Mouse (Mus musculus) hindbrain, embryonic 15.5 days (tissue): ENCODE measurements at regions not wholly inside any gene's neighbourhood (a gene's known extent, or its start where the extent isn't known, plus 50 kb on each side); places are given as distances from the start of the nearest gene placed in this dataset.

Experiments
- ATAC-seq: fragments of 200-750 bp; cut with Nextera tagmentation; 2 replicates; pipeline ENCODE4 v1.8.0; 2017; ENCODE audit warnings: low read depth, moderate number of reproducible peaks, moderate TSS enrichment; ENCODE audit not compliant: low FRiP score
- H3K27ac ChIP-seq: fragments of 300-500 bp; sonication (generic); replicated peaks from 2 replicates; pipeline ENCODE4 v1.5.1; 2015; ENCODE audit warnings: mild to moderate bottlenecking, inconsistent platforms
- H3K27me3 ChIP-seq: fragments of 300-500 bp; sonication (generic); 2 replicates; pipeline ENCODE4 v1.6.1; 2015; ENCODE audit warnings: control low read depth, inconsistent platforms
- H3K36me3 ChIP-seq: fragments of 300-500 bp; sonication (generic); 2 replicates; pipeline ENCODE4 v1.6.1; 2015; ENCODE audit warnings: control low read depth, inconsistent platforms
- H3K4me1 ChIP-seq: fragments of 300-500 bp; sonication (generic); replicated peaks from 2 replicates; pipeline ENCODE4 v1.6.1; 2015; ENCODE audit warnings: control low read depth, inconsistent platforms
- H3K4me2 ChIP-seq: fragments of 300-500 bp; sonication (generic); 2 replicates; pipeline ENCODE4 v1.6.1; 2015; ENCODE audit warnings: moderate library complexity, mild to moderate bottlenecking, inconsistent platforms
- H3K4me3 ChIP-seq: fragments of 300-500 bp; sonication (generic); 2 replicates; pipeline ENCODE4 v1.5.1; 2015; ENCODE audit warnings: mild to moderate bottlenecking, inconsistent platforms
- H3K9ac ChIP-seq: fragments of 300-500 bp; sonication (generic); 2 replicates; pipeline ENCODE4 v1.6.1; 2015; ENCODE audit warnings: inconsistent platforms
- H3K9me3 ChIP-seq: fragments of 300-500 bp; sonication (generic); 2 replicates; pipeline ENCODE4 v1.6.1; 2016; ENCODE audit warnings: control low read depth, inconsistent platforms
- WGBS: fragments of 180-500 bp; shearing (Covaris S2); methylation state at CpG from one replicate; pipeline ENCODE4 v1.1.7; 2015; 5-methylcytosine and 5-hydroxymethylcytosine counted together

DNA sequence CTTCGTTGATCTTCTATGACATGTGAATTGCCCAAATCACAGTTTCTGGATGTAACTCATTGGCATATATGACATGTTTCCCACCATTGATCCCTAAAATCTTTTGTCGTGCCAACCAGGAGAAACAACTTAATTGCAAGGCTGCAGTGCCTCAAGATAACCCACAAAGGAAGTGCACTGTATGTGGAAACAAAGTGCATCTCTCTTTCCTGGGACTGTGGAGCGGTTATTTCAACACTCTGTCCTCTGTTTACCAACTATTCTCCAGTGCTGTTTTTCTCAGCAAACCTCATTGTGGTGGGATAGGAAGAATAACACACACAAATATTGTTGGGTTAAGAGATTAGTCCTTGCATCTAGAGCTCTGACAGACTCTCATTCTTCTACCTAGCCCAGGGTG is 119.8 kb upstream of the Ankrd55 start:
- H3K27me3 ChIP-seq, result no peaks in the 10 kb centered on the region
- WGBS, result 94% methylated on average over 3 of the region's 3 CpGs
- no peaks in the 10 kb centered on the region for H3K36me3 ChIP-seq
- H3K4me3 ChIP-seq, result no peak overlapping the region
- H3K4me2 ChIP-seq, result no peak overlapping the region
- no peak overlapping the region for H3K27ac ChIP-seq
- H3K9me3 ChIP-seq, result no peaks in the 10 kb centered on the region
- no peak overlapping the region for H3K9ac ChIP-seq
- no peak for ATAC-seq
- peaks cover 17% of the 10 kb centered on the region; the same call in 1 of the 2 replicates for H3K4me1 ChIP-seq

DNA sequence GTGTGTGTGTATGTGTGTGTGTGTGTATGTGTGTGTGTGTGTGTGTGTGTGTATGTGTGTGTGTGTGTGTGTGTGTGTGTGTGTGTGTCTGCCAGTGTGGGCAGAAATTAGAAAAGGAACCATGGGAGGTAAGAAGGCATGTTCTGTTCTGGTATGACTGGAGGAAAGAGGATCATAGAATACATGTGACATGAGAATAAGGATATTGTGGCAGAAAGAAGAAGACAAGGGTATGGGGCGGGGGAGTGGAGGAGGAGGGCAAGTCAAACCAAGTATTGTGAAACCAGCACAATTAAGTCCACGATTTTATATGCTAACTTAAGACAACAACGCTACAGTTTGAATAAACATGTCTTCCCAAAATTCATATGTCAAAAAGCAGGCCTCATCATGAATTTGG is 117.4 kb upstream of the Ankrd55 start:
- H3K27ac ChIP-seq, result no peak overlapping the region
- H3K36me3 ChIP-seq, result no peaks in the 10 kb centered on the region
- no peaks in the 10 kb centered on the region for H3K27me3 ChIP-seq
- no peaks in the 10 kb centered on the region for H3K9me3 ChIP-seq
- 96% methylated on average over 3 of the region's 3 CpGs for WGBS
- no peak overlapping the region for H3K4me3 ChIP-seq
- ATAC-seq, result no peak
- no peak overlapping the region for H3K4me2 ChIP-seq
- peaks cover 12% of the 10 kb centered on the region; the same call in 1 of the 2 replicates for H3K4me1 ChIP-seq
- no peak overlapping the region for H3K9ac ChIP-seq

DNA sequence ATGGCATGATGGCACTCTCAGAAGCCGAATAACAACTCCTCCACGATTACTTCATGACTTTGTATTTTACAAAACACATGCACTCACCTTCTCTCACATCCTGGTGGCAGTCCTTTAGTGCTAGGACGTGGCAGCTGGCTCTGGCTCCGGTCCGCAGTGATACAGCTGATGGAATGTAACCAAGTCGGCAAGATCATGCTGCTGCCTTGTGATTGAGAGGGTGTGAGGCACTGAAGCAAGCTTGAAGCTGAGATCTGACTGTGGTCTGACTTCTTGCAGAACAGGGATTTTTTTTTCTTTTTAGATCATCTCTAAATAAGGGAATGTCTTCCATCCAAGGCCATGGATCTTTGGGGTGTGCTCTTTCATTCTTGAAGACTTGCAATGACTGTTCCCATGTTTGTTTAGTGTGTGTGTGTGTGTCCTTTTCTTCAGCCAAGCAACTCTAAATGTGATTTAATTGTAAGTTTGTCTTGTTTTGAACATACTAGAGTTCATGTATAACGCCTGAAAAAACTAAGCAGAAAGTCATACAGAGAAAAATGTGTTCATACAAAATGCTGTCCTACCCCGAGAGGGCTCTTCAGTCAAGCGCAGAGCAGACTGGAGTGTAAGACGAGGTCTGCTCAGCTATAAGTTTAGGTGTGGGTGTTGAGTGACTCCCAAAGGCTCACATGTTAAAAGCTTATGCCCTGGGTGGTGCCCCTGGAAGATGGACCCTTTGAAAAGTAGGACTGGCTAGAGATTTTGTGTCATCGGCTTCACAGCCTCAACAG is 116.1 kb upstream of the Ankrd55 start:
- no peaks in the 10 kb centered on the region for H3K27me3 ChIP-seq
- WGBS, result 88% methylated on average over 11 of the region's 11 CpGs
- H3K4me1 ChIP-seq, result 0 out of 2 replicates have a peak, but pooled peaks cover under 1% of the 10 kb centered on the region
- no peaks in the 10 kb centered on the region for H3K36me3 ChIP-seq
- H3K4me2 ChIP-seq, result no peak overlapping the region
- no peak overlapping the region for H3K4me3 ChIP-seq
- H3K9ac ChIP-seq, result no peak overlapping the region
- no peak for ATAC-seq
- no peaks in the 10 kb centered on the region for H3K9me3 ChIP-seq
- H3K27ac ChIP-seq, result no peak overlapping the region

DNA sequence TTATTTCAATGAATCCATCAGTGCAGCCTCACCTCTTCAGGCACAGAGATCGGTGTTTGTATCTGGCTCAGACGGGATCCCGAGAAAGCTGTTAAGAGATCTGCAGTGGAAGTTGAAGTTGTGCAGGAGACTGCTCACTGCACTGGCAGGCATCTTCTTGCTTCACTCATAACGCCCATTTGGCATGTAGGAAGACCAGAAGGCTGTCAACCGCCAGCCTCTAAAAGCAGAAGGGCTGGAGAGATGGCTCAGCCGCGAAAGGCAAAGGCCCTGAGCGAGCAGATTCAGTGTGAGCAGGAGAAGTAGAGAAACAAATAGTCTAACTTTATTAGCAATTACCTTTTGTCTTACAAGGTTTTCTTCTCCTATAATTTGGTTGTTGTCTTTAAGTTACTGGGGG is 114.3 kb upstream of the Ankrd55 start:
- Histone ChIP-seq H3K4me3 (no peak overlapping the region), H3K9ac (no peak overlapping the region), H3K4me1 (no peaks in the 10 kb centered on the region), H3K36me3 (no peaks in the 10 kb centered on the region), H3K27ac (no peak overlapping the region), H3K4me2 (no peak overlapping the region), H3K27me3 (no peaks in the 10 kb centered on the region), H3K9me3 (no peaks in the 10 kb centered on the region)
- 93% methylated on average over 8 of the region's 8 CpGs for WGBS
- ATAC-seq, result no peak

DNA sequence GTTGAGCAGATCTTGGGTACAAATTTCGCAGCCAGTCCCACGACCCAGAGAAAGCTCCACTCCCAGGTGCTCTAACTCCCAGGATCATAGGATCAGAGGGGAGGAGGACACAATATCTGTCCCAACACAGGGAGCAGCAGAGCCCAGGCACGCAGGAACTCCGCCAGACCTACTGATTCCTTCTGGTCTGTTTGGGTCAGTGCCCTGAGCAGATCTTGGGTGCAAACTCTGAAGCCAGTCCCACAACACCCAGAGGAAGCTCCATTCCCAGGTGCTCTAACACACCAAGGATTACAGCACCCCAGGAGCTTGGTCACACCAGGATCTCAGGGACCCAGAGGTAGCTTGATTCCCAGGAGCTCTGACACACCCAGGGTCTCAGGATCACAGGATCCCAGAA is 110.2 kb upstream of the Ankrd55 start:
- Histone ChIP-seq H3K9me3 (no peaks in the 10 kb centered on the region), H3K27ac (no peak overlapping the region), H3K27me3 (no peaks in the 10 kb centered on the region), H3K4me3 (no peak overlapping the region), H3K9ac (no peak overlapping the region), H3K4me2 (no peak overlapping the region), H3K4me1 (no peaks in the 10 kb centered on the region), H3K36me3 (no peaks in the 10 kb centered on the region)
- ATAC-seq, result no peak
- WGBS, result 92% methylated on average over 4 of the region's 4 CpGs

DNA sequence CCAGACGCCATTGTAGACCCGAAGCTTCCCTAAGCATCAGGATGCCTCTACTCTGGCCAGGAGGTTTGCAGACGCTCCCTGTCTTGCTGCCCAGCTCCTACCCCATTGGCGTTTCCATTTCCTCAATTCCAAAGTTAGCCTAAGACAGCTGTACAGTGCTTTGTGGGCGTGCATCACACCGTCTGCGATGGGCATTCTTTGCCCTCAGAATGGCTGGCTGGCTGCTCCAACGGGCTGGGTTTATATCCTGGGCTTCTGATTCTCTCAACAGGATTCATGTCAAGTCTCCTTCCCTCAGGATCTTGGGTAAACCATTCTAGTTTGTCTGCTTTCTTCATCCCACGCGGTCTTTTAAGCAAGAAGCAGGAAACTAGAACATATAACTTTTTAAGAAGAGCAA is 104.3 kb upstream of the Ankrd55 start:
- H3K4me3 ChIP-seq, result no peak overlapping the region
- no peaks in the 10 kb centered on the region for H3K27me3 ChIP-seq
- no peak overlapping the region for H3K9ac ChIP-seq
- H3K36me3 ChIP-seq, result no peaks in the 10 kb centered on the region
- H3K9me3 ChIP-seq, result no peaks in the 10 kb centered on the region
- peaks cover 8% of the 10 kb centered on the region; the same call in 1 of the 2 replicates for H3K4me1 ChIP-seq
- no peak for ATAC-seq
- no peak overlapping the region for H3K4me2 ChIP-seq
- WGBS, result 95% methylated on average over 10 of the region's 10 CpGs
- H3K27ac ChIP-seq, result no peak overlapping the region

DNA sequence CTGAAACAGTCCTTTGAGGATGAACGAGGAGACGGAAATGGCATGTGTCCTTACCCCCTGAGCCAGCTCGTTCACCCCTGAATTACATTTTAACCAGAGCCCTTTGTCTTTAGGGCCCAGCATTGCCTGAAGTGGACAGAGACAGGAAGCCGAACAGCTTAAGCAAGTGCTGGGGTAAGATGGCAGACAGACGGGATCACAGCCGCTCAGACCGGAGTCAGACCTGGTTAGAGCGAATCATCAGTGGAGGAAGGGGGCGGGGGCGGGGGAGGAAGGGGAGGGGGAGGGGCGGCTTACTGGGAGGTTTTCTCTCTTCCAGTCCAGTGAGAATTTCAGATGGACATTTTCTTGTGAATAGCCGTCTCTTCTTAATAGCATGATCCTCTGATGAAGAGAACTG is 103.1 kb upstream of the Ankrd55 start:
- ATAC-seq, result no peak
- 33% methylated on average over 9 of the region's 12 CpGs for WGBS
- H3K9ac ChIP-seq, result no peak overlapping the region
- no peaks in the 10 kb centered on the region for H3K27me3 ChIP-seq
- H3K36me3 ChIP-seq, result no peaks in the 10 kb centered on the region
- no peak overlapping the region for H3K27ac ChIP-seq
- H3K4me1 ChIP-seq, result peaks cover 8% of the 10 kb centered on the region; the same call in 1 of the 2 replicates
- H3K4me2 ChIP-seq, result no peak overlapping the region
- no peak overlapping the region for H3K4me3 ChIP-seq
- H3K9me3 ChIP-seq, result no peaks in the 10 kb centered on the region

DNA sequence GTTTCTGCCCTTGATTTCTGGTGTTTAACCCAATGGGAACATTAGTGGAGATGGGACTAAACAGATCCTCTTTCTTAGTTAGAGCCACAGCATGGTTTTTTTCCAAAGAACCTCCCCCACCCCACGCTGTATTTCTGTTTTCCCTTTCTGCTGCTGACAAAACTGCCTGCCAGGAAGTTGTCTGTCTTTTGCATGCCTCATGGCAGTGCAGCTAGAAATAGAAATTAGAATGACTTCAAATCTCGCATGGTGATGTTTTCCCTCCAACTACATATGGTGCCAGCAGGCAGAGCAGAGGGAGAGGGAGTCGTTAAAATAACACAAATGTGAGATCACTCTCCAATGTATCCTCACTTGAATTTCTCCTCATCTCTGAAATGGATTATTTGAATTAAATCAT is 101.0 kb upstream of the Ankrd55 start:
- no peak overlapping the region for H3K4me3 ChIP-seq
- peaks cover 8% of the 10 kb centered on the region; the same call in 1 of the 2 replicates for H3K4me1 ChIP-seq
- no peak overlapping the region for H3K9ac ChIP-seq
- no peak overlapping the region for H3K4me2 ChIP-seq
- H3K36me3 ChIP-seq, result no peaks in the 10 kb centered on the region
- no peaks in the 10 kb centered on the region for H3K27me3 ChIP-seq
- no peak overlapping the region for H3K27ac ChIP-seq
- 52% methylated on average over 3 of the region's 3 CpGs for WGBS
- no peaks in the 10 kb centered on the region for H3K9me3 ChIP-seq
- no peak for ATAC-seq

DNA sequence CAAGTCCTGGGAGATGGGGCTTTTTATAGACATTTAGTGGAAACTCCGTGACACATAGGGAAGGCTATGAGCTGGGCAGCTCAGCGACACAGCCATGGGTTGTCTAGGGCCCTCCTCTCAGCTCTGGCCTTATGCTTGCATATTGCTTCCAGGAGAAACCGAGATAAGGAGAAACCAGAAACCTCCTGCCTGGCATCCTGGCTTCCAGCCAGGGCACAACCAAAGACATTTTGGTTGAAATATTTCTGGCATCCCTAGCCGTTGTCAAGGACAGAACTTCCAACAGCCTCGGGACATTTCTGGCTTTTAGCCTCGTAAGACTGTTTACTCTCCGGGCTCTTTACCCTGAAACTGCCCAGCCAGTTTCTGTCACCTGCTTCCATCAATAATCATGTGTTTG is 99.9 kb upstream of the Ankrd55 start:
- Histone ChIP-seq H3K9me3 (no peaks in the 10 kb centered on the region), H3K4me2 (no peak overlapping the region), H3K4me1 (peaks cover 12% of the 10 kb centered on the region; the same call in 1 of the 2 replicates), H3K4me3 (no peak overlapping the region), H3K9ac (no peak overlapping the region), H3K27me3 (no peaks in the 10 kb centered on the region), H3K27ac (no peak overlapping the region), H3K36me3 (no peaks in the 10 kb centered on the region)
- no peak for ATAC-seq
- WGBS, result 61% methylated on average over 7 of the region's 7 CpGs

DNA sequence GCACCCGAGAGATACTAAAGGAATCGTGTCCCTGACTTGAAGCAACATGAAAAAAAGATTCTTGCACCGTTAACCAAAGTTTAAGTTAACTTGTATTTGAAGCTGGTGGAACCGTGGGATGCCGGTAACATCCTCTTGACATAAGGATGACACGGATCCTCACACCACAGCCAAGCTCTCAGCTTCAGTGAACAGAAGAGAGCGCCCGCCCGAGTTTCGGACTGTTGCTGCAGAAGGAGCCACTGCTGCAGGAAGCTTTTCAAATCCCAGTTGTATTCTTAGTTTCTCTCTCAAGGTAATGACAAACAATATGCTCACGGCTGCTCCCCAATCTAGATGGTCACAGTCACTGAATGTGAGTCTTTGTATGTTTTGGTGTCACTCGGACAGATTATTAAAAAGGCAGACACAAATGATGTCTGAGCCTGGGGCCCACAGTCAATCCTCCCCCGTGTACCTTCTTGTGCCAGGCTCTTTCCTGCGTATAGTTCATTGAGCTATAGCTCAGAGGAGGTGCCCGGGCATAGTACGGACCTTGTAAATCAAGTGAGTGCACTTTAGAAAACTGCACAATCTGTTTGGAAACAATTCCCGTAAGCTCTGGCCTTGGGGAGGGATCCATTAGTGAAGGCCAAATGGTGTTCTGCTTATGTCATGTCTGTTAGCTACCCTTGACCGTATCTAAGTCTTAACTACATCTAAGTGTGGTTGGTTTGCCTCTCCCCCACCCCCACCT is 99.3 kb upstream of the Ankrd55 start:
- Histone ChIP-seq H3K9me3 (no peaks in the 10 kb centered on the region), H3K36me3 (no peaks in the 10 kb centered on the region), H3K27me3 (no peaks in the 10 kb centered on the region), H3K9ac (no peak overlapping the region), H3K4me3 (no peak overlapping the region), H3K27ac (no peak overlapping the region), H3K4me2 (no peak overlapping the region), H3K4me1 (peaks cover 12% of the 10 kb centered on the region; the same call in 1 of the 2 replicates)
- WGBS, result 88% methylated on average over 18 of the region's 18 CpGs
- no peak for ATAC-seq

DNA sequence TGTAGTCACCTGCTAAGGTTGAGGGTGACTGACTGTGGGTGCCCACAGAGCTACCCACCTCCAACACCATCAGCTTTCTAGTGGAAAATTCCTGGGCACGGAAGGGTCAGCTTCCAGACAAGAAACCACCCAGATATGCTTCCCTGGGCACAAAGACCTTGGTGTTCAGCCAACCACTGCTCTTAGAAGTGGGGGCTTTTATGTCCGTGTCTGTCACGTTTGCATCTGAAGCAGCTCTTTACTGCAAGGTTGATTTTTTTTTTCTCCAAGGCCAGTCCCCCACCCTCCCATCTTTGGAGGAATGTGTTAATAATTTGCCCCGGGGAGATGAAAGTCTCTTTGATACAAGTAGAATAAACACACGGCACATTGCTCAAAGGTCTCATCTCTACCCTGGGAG is 98.6 kb upstream of the Ankrd55 start:
- H3K4me1 ChIP-seq, result peaks cover 12% of the 10 kb centered on the region; the same call in 1 of the 2 replicates
- no peaks in the 10 kb centered on the region for H3K9me3 ChIP-seq
- no peak overlapping the region for H3K9ac ChIP-seq
- H3K4me2 ChIP-seq, result no peak overlapping the region
- no peaks in the 10 kb centered on the region for H3K27me3 ChIP-seq
- H3K27ac ChIP-seq, result no peak overlapping the region
- no peaks in the 10 kb centered on the region for H3K36me3 ChIP-seq
- no peak for ATAC-seq
- 51% methylated on average over 5 of the region's 5 CpGs for WGBS
- no peak overlapping the region for H3K4me3 ChIP-seq

DNA sequence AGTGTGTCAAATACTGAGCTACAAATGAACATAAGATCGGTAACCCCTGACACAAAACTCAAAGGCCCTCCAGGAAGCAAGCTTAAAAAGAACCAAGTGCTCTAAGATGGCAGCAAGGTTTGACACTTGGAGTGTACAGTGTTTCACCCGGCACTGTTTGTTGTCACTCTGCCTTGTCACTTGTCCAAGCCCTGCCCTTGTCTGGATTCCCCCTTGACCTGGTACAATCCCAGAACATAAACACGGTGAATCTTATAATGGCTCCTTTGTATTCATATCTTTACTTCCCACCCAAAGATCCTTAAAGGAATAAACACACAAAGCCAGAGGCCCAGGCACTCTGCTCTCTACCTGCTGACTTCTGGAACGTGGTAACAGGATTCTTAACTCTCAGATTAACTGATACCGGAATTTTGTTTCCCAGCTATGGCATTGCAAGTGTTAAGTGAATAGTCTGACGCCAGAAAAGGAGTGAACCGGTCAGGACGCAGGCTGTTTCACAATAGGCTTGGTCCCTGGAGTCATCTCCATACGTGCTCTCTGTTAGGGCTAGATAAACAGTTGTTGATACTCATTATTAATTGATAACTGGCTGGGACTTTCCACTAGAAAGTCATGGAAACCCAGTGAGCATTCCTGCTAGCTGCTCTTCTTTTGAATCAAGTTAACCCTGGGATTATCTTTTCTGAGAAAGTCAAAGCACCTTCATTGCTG is 95.9 kb upstream of the Ankrd55 start:
- Histone ChIP-seq H3K36me3 (no peaks in the 10 kb centered on the region), H3K4me3 (no peak overlapping the region), H3K9me3 (no peaks in the 10 kb centered on the region), H3K27me3 (no peaks in the 10 kb centered on the region), H3K27ac (no peak overlapping the region), H3K4me1 (peaks cover 15% of the 10 kb centered on the region; the same call in 1 of the 2 replicates), H3K9ac (no peak overlapping the region), H3K4me2 (no peak overlapping the region)
- no peak for ATAC-seq
- 40% methylated on average over 9 of the region's 9 CpGs for WGBS
